Mouse (Mus musculus) embryonic facial prominence, embryonic 13.5 days (tissue): ENCODE data around the gene Tekt5. TPM values are rescaled to one million over a fixed set of nuclear protein-coding genes. Genes with fewer than 3 reads are reported as not detected.
A peak's percentile ranks its signal among the peaks of the same experiment; 100 is the strongest.

ENCODE experiments used
- ATAC-seq: fragments of 200-750 bp; cut with Nextera tagmentation; 2 replicates; pipeline ENCODE4 v1.8.0; 2017; ENCODE audit warnings: low read depth; ENCODE audit not compliant: insufficient number of reproducible peaks, insufficient read depth, low FRiP score, low TSS enrichment
- H3K27ac ChIP-seq: fragments of 300-500 bp; sonication (generic); 2 replicates; pipeline ENCODE4 v1.5.1; 2015; ENCODE audit warnings: moderate library complexity, mild to moderate bottlenecking, inconsistent platforms
- H3K27me3 ChIP-seq: fragments of 300-500 bp; sonication (generic); 2 replicates; pipeline ENCODE4 v1.6.1; 2015; ENCODE audit warnings: mild to moderate bottlenecking, inconsistent platforms
- H3K36me3 ChIP-seq: fragments of 300-500 bp; sonication (generic); 2 replicates; pipeline ENCODE4 v1.6.1; 2015; ENCODE audit warnings: mild to moderate bottlenecking, inconsistent platforms
- H3K4me1 ChIP-seq: fragments of 300-500 bp; sonication (generic); 2 replicates; pipeline ENCODE4 v1.6.1; 2015; ENCODE audit warnings: inconsistent platforms
- H3K4me2 ChIP-seq: fragments of 300-500 bp; sonication (generic); 2 replicates; pipeline ENCODE4 v1.6.1; 2015; ENCODE audit warnings: moderate library complexity, mild to moderate bottlenecking, inconsistent platforms
- H3K4me3 ChIP-seq: fragments of 300-500 bp; sonication (generic); 2 replicates; pipeline ENCODE4 v1.5.1; 2015; ENCODE audit warnings: mild to moderate bottlenecking, inconsistent platforms
- H3K9ac ChIP-seq: fragments of 300-500 bp; sonication (generic); 2 replicates; pipeline ENCODE4 v1.6.1; 2015; ENCODE audit warnings: mild to moderate bottlenecking, inconsistent platforms
- H3K9me3 ChIP-seq: fragments of 300-500 bp; sonication (generic); 2 replicates; pipeline ENCODE4 v1.6.1; 2016; ENCODE audit warnings: inconsistent platforms
- WGBS: fragments of 180-500 bp; shearing (Covaris S2); methylation state at CpG from one replicate; pipeline ENCODE4 v1.1.7; 2015; ENCODE audit warnings: mixed read lengths; 5-methylcytosine and 5-hydroxymethylcytosine counted together
- polyA plus RNA-seq: library from polyadenylated mRNA; unstranded; fragments of >200 nt; fragmentation: Nextera tagmentation; extraction: Ambion mirVana; gene quantifications from 2 replicates; pipeline ENCODE4 v1.2.1, GENCODE M21; 2015

Gene Tekt5
- polyA plus RNA-seq, 1 experiment from 2014 or later = 1.00 TPM

GRCm38 (mm10) chr16:10330586-10331495, 64.4 kb downstream of the Tekt5 start:
- H3K27me3 ChIP-seq = no peaks in the 10 kb centered on the region; the same call in 1 of the 2 replicates
- H3K4me3 ChIP-seq = no peak overlapping the region
- H3K9me3 ChIP-seq = no peaks in the 10 kb centered on the region
- H3K36me3 ChIP-seq = no peaks in the 10 kb centered on the region
- H3K4me1 ChIP-seq = no peaks in the 10 kb centered on the region
- no peak overlapping the region for H3K27ac ChIP-seq
- ATAC-seq = no peak
- 68% methylated on average over 12 of the region's 12 CpGs for WGBS
- H3K9ac ChIP-seq = no peak overlapping the region
- no peak overlapping the region for H3K4me2 ChIP-seq

- WGBS = 65% methylated on average over 13 of the region's 13 CpGs
- ATAC-seq = no peak
- H3K27ac ChIP-seq = no peak overlapping the region
- H3K9ac ChIP-seq = no peak overlapping the region
- no peaks in the 10 kb centered on the region for H3K4me1 ChIP-seq
- H3K9me3 ChIP-seq = no peaks in the 10 kb centered on the region
- no peak overlapping the region for H3K4me3 ChIP-seq
- no peaks in the 10 kb centered on the region for H3K36me3 ChIP-seq
- H3K27me3 ChIP-seq = no peaks in the 10 kb centered on the region; the same call in 1 of the 2 replicates
- no peak overlapping the region for H3K4me2 ChIP-seq
These were observed 67.5 kb downstream of the Tekt5 start for GRCm38 (mm10) chr16:10327563-10328333.

- no peak overlapping the region for H3K9ac ChIP-seq
- no peak for ATAC-seq
- no peak overlapping the region for H3K4me2 ChIP-seq
- H3K9me3 ChIP-seq = no peaks in the 10 kb centered on the region
- H3K4me1 ChIP-seq = no peaks in the 10 kb centered on the region
- 62% methylated on average over 17 of the region's 17 CpGs for WGBS
- H3K4me3 ChIP-seq = no peak overlapping the region
- H3K27ac ChIP-seq = no peak overlapping the region
- no peaks in the 10 kb centered on the region for H3K27me3 ChIP-seq
- no peaks in the 10 kb centered on the region for H3K36me3 ChIP-seq
These were observed 75.2 kb downstream of the Tekt5 start for GRCm38 (mm10) chr16:10319914-10320569.

GRCm38 (mm10) chr16:10317197-10317544, 78.1 kb downstream of the Tekt5 start:
- no peaks in the 10 kb centered on the region for H3K36me3 ChIP-seq
- ATAC-seq = no peak
- no peak overlapping the region for H3K4me3 ChIP-seq
- H3K27ac ChIP-seq = no peak overlapping the region
- H3K9ac ChIP-seq = no peak overlapping the region
- peaks cover 8% of the 10 kb centered on the region for H3K4me1 ChIP-seq
- H3K4me2 ChIP-seq = no peak overlapping the region
- WGBS = 55% methylated on average over 4 of the region's 4 CpGs
- peaks cover 6% of the 10 kb centered on the region for H3K27me3 ChIP-seq
- no peaks in the 10 kb centered on the region for H3K9me3 ChIP-seq

- no peak overlapping the region for H3K9ac ChIP-seq
- no peaks in the 10 kb centered on the region for H3K9me3 ChIP-seq
- 84% methylated on average over 10 of the region's 10 CpGs for WGBS
- peaks cover 9% of the 10 kb centered on the region for H3K4me1 ChIP-seq
- H3K27ac ChIP-seq = no peak overlapping the region
- peaks cover 6% of the 10 kb centered on the region for H3K27me3 ChIP-seq
- no peaks in the 10 kb centered on the region for H3K36me3 ChIP-seq
- H3K4me2 ChIP-seq = no peak overlapping the region
- no peak overlapping the region for H3K4me3 ChIP-seq
- no peak for ATAC-seq
These were observed 78.6 kb downstream of the Tekt5 start for GRCm38 (mm10) chr16:10316493-10317196.

- Histone ChIP-seq H3K4me2 (peak within 1 kb of the TSS; percentile 82), H3K4me3 (peak within 1 kb of the TSS; percentile 60), H3K36me3 (no peaks in the 10 kb centered on the region), H3K4me1 (peaks cover 18% of the 10 kb centered on the region), H3K27me3 (peaks cover 6% of the 10 kb centered on the region), H3K9me3 (no peaks in the 10 kb centered on the region), H3K27ac (no peak within 1 kb of the TSS), H3K9ac (peak within 1 kb of the TSS; percentile 76)
- ATAC-seq = peak; percentile 68
- under 1% methylated on average over 35 of the region's 40 CpGs for WGBS
These were observed 81.6 kb downstream of the Tekt5 start, which contains the start of gene Emp2 for GRCm38 (mm10) chr16:10313646-10314088. Emp2 (minus strand) TSS chr16:10313968.

- peak overlapping the region; percentile 82 for H3K4me2 ChIP-seq
- 4% methylated on average over 15 of the region's 15 CpGs for WGBS
- no peaks in the 10 kb centered on the region for H3K36me3 ChIP-seq
- H3K27ac ChIP-seq = no peak overlapping the region
- ATAC-seq = no peak
- H3K27me3 ChIP-seq = peaks cover 6% of the 10 kb centered on the region
- H3K4me1 ChIP-seq = peaks cover 18% of the 10 kb centered on the region
- peak overlapping the region; percentile 76 for H3K9ac ChIP-seq
- H3K4me3 ChIP-seq = peak overlapping the region; percentile 60
- H3K9me3 ChIP-seq = no peaks in the 10 kb centered on the region
These were observed 82.1 kb downstream of the Tekt5 start for GRCm38 (mm10) chr16:10313226-10313625.

GRCm38 (mm10) chr16:10311989-10312388, 83.3 kb downstream of the Tekt5 start:
- Histone ChIP-seq H3K36me3 (no peaks in the 10 kb centered on the region), H3K4me3 (no peak overlapping the region), H3K9me3 (no peaks in the 10 kb centered on the region), H3K9ac (no peak overlapping the region), H3K4me2 (0 out of 2 replicates have a peak overlapping the region, but pooled peaks have one; percentile 82), H3K27ac (no peak overlapping the region), H3K4me1 (peaks cover 18% of the 10 kb centered on the region), H3K27me3 (peaks cover 6% of the 10 kb centered on the region)
- no peak for ATAC-seq
- WGBS = 49% methylated on average over 4 of the region's 4 CpGs

GRCm38 (mm10) chr16:10311086-10311485, 84.2 kb downstream of the Tekt5 start:
- H3K4me3 ChIP-seq = no peak overlapping the region
- 42% methylated on average over 3 of the region's 3 CpGs for WGBS

GRCm38 (mm10) chr16:10310507-10310906, 84.8 kb downstream of the Tekt5 start:
- H3K27ac ChIP-seq = no peak overlapping the region
- H3K4me3 ChIP-seq = no peak overlapping the region
- H3K36me3 ChIP-seq = no peaks in the 10 kb centered on the region
- peaks cover 6% of the 10 kb centered on the region for H3K27me3 ChIP-seq
- 81% methylated on average over 5 of the region's 5 CpGs for WGBS
- H3K4me1 ChIP-seq = peaks cover 18% of the 10 kb centered on the region
- no peaks in the 10 kb centered on the region for H3K9me3 ChIP-seq
- ATAC-seq = no peak
- no peak overlapping the region for H3K4me2 ChIP-seq
- H3K9ac ChIP-seq = no peak overlapping the region

More at GRCm38 (mm10) chr16:10311086-10311485, 84.2 kb downstream of the Tekt5 start:
- no peaks in the 10 kb centered on the region for H3K36me3 ChIP-seq
- no peak overlapping the region for H3K27ac ChIP-seq
- H3K9me3 ChIP-seq = no peaks in the 10 kb centered on the region
- peaks cover 18% of the 10 kb centered on the region for H3K4me1 ChIP-seq
- 0 out of 2 replicates have a peak overlapping the region, but pooled peaks have one; percentile 16 for H3K4me2 ChIP-seq
- no peak for ATAC-seq
- H3K9ac ChIP-seq = no peak overlapping the region
- peaks cover 6% of the 10 kb centered on the region for H3K27me3 ChIP-seq
